Comparison of ENCODE assay signal across 12 mouse cellular contexts in genomic region chr6:55342328-55342727, GRCm38 (mm10). TPM values are rescaled to one million over a fixed set of nuclear protein-coding genes. Genes with fewer than 3 reads are reported as not detected.
A peak's percentile ranks its signal among the peaks of the same experiment; 100 is the strongest.
DNase-seq lines count a peak whose midpoint lies in the region; ATAC-seq and TF ChIP-seq lines count a peak whose summit lies in the region.
"Had no signal": no experiment of that assay in that cellular context is flagged by ENCODE, and none has a peak within 500 bp of the region (broad histone marks: within the 10 kb centered on the region; RNA-seq: fewer than 3 reads in every experiment).

No protein-coding gene starts in this region.

- no peak for TF ChIP-seq CTCF in lung, postnatal 0 days (IDR thresholded peaks at IDR 0.05)

- DNase-seq in hindbrain, embryonic 11.5 days (ENCODE audit: low spot score), result no peak
- no peak for DNase-seq in embryonic facial prominence, embryonic 10.5 days (ENCODE audit: low spot score)
- peak; percentile 38 for DNase-seq in heart, postnatal 4 days
- DNase-seq in lung, postnatal 0 days (ENCODE audit: low spot score), result peak; percentile 84
- DNase-seq in thymus, adult 18-20 months, result no peak
- no peak for DNase-seq in B cell, adult 2 months
- DNase-seq in cerebellum, postnatal 4 days (ENCODE audit: low spot score in 2 of 2), result no peak
- DNase-seq: cerebellum, adult 2 months had no signal

- no peak overlapping the region for H3K27ac ChIP-seq in hindbrain, embryonic 13.5 days
- H3K27ac ChIP-seq in hindbrain, embryonic 11.5 days (ENCODE audit: low read depth, low read length), result no peak overlapping the region
- H3K27ac ChIP-seq in embryonic facial prominence, embryonic 10.5 days (replicated peaks), result peak overlapping the region; percentile 19; the same call in 1 of the 2 replicates
- H3K27ac ChIP-seq in lung, postnatal 0 days (ENCODE audit: low read length), result peak overlapping the region; percentile 82

- WGBS in hindbrain, embryonic 13.5 days, result 79% methylated on average over 9 of the region's 9 CpGs
- 85% methylated on average over 9 of the region's 9 CpGs for WGBS in hindbrain, embryonic 11.5 days
- WGBS in embryonic facial prominence, embryonic 10.5 days, result 84% methylated on average over 9 of the region's 9 CpGs
- 36% methylated on average over 9 of the region's 9 CpGs for WGBS in lung, postnatal 0 days

- H3K36me3 ChIP-seq in hindbrain, embryonic 13.5 days, result no peaks in the 10 kb centered on the region
- no peaks in the 10 kb centered on the region for H3K36me3 ChIP-seq in hindbrain, embryonic 11.5 days (ENCODE audit: control insufficient read depth, insufficient read depth, low read length)
- H3K36me3 ChIP-seq in embryonic facial prominence, embryonic 10.5 days (replicated peaks), result no peaks in the 10 kb centered on the region
- H3K36me3 ChIP-seq in lung, postnatal 0 days (ENCODE audit: insufficient read depth, low read length), result peaks cover 9% of the 10 kb centered on the region; the same call in 1 of the 2 replicates

- peaks cover 19% of the 10 kb centered on the region for H3K4me1 ChIP-seq in hindbrain, embryonic 13.5 days (replicated peaks)
- no peaks in the 10 kb centered on the region for H3K4me1 ChIP-seq in hindbrain, embryonic 11.5 days (replicated peaks; ENCODE audit: control insufficient read depth, insufficient read depth, low read length)
- peaks cover 42% of the 10 kb centered on the region for H3K4me1 ChIP-seq in embryonic facial prominence, embryonic 10.5 days
- peaks cover 21% of the 10 kb centered on the region for H3K4me1 ChIP-seq in lung, postnatal 0 days (ENCODE audit: insufficient read depth, low read depth, low read length)

- TF ChIP-seq EP300 in lung, postnatal 0 days (IDR thresholded peaks at IDR 0.05), result no peak; the same call in none of the 2 replicates

- H3K9me3 ChIP-seq in hindbrain, embryonic 13.5 days, result no peaks in the 10 kb centered on the region
- no peaks in the 10 kb centered on the region for H3K9me3 ChIP-seq in hindbrain, embryonic 11.5 days (ENCODE audit: control insufficient read depth, low read length)
- H3K9me3 ChIP-seq in embryonic facial prominence, embryonic 10.5 days, result no peaks in the 10 kb centered on the region
- H3K9me3 ChIP-seq in lung, postnatal 0 days (ENCODE audit: low read length), result no peaks in the 10 kb centered on the region

- no peaks in the 10 kb centered on the region for H3K27me3 ChIP-seq in hindbrain, embryonic 13.5 days
- no peaks in the 10 kb centered on the region for H3K27me3 ChIP-seq in hindbrain, embryonic 11.5 days (ENCODE audit: control insufficient read depth, insufficient read depth, low read length)
- H3K27me3 ChIP-seq in embryonic facial prominence, embryonic 10.5 days (replicated peaks; ENCODE audit: low read depth, poor library complexity, severe bottlenecking), result 0 out of 2 replicates have a peak, but pooled peaks cover 3% of the 10 kb centered on the region
- no peaks in the 10 kb centered on the region for H3K27me3 ChIP-seq in lung, postnatal 0 days (replicated peaks; ENCODE audit: insufficient read depth, low read length)

- no peak overlapping the region for H3K9ac ChIP-seq in hindbrain, embryonic 13.5 days
- no peak overlapping the region for H3K9ac ChIP-seq in hindbrain, embryonic 11.5 days (ENCODE audit: low read depth, low read length)
- peak overlapping the region; percentile 8; the same call in 1 of the 2 replicates for H3K9ac ChIP-seq in lung, postnatal 0 days (replicated peaks; ENCODE audit: low read depth)

- peak; percentile 41; the same call in 1 of the 2 replicates for ATAC-seq in hindbrain, embryonic 13.5 days (ENCODE audit: low FRiP score)
- ATAC-seq in hindbrain, embryonic 11.5 days (ENCODE audit: low FRiP score), result no peak
- ATAC-seq in lung, postnatal 0 days, result peak; percentile 77
- ATAC-seq: activated CD4-positive, CD25-positive, alpha-beta regulatory T cell, adult 4 months; inflammation-experienced regulatory T-cells, adult 6 months had no signal

- H3K4me2 ChIP-seq in hindbrain, embryonic 13.5 days, result no peak overlapping the region
- H3K4me2 ChIP-seq in hindbrain, embryonic 11.5 days (replicated peaks; ENCODE audit: low read depth, low read length), result no peak overlapping the region
- H3K4me2 ChIP-seq in lung, postnatal 0 days (replicated peaks; ENCODE audit: low read depth, low read length), result peak overlapping the region; percentile 17; the same call in 1 of the 2 replicates

- no peak overlapping the region for H3K4me3 ChIP-seq in hindbrain, embryonic 13.5 days
- H3K4me3 ChIP-seq in hindbrain, embryonic 11.5 days (ENCODE audit: low read depth, low read length), result no peak overlapping the region
- no peak overlapping the region for H3K4me3 ChIP-seq in embryonic facial prominence, embryonic 10.5 days
- no peak overlapping the region for H3K4me3 ChIP-seq in lung, postnatal 0 days (ENCODE audit: low read depth, low read length)

RNA-seq across cellular contexts. Expression of gene Aqp1, which starts 6.1 kb away (rescaled TPM):
- 14.5 and 20.5 TPM in 2 replicates for polyA plus RNA-seq in hindbrain, embryonic 13.5 days (2015; fragmentation: Nextera tagmentation; extraction: Ambion mirVana)
- 0.46 and 0.56 TPM in 2 replicates for polyA plus RNA-seq in hindbrain, embryonic 11.5 days (2014; fragmentation: Nextera tagmentation; extraction: Ambion mirVana)
- 0.29 and 0.76 TPM in 2 replicates for polyA plus RNA-seq in embryonic facial prominence, embryonic 10.5 days (2016; fragmentation: Nextera tagmentation; extraction: Ambion mirVana)
- 10 to 100 TPM; 87.4 to 98.8 TPM for total RNA-seq in heart, postnatal 4 days (2021)
- polyA plus RNA-seq in lung, postnatal 0 days (2015; fragmentation: Nextera tagmentation; extraction: Ambion mirVana), result 514 and 711 TPM in 2 replicates
- polyA plus RNA-seq: inflammation-experienced regulatory T-cells, adult 6 months had no signal

RNA-seq across cellular contexts. Expression of gene Ghrhr, which starts 33.8 kb away (rescaled TPM):
- not detected in 2 replicates for polyA plus RNA-seq in hindbrain, embryonic 13.5 days (2015; fragmentation: Nextera tagmentation; extraction: Ambion mirVana)
- not detected in 2 replicates for polyA plus RNA-seq in hindbrain, embryonic 11.5 days (2014; fragmentation: Nextera tagmentation; extraction: Ambion mirVana)
- polyA plus RNA-seq in embryonic facial prominence, embryonic 10.5 days (2016; fragmentation: Nextera tagmentation; extraction: Ambion mirVana), result not detected in 2 replicates
- total RNA-seq in heart, postnatal 4 days (2021), result not detected
- 0.12 TPM in 1 of 2 replicates, not detected in the other for polyA plus RNA-seq in lung, postnatal 0 days (2015; fragmentation: Nextera tagmentation; extraction: Ambion mirVana)
- polyA plus RNA-seq: activated CD4-positive, CD25-positive, alpha-beta regulatory T cell, adult 4 months; cerebellum, adult 2 months; inflammation-experienced regulatory T-cells, adult 6 months; limb, embryonic 11.5 days had no signal

Comparison
In these comparisons a context has a peak if more than half of its experiments do, and no peak if none do; other contexts are left out.
1. H3K27ac ChIP-seq: peak in embryonic facial prominence, embryonic 10.5 days (single experiment) and lung, postnatal 0 days (single experiment); none in hindbrain, embryonic 13.5 days (single experiment) and hindbrain, embryonic 11.5 days (single experiment).
2. DNase-seq: peak in heart, postnatal 4 days (single experiment) and lung, postnatal 0 days (single experiment); none in hindbrain, embryonic 11.5 days (single experiment), embryonic facial prominence, embryonic 10.5 days (single experiment), thymus, adult 18-20 months (0 of 2), B cell, adult 2 months (0 of 2) and cerebellum, postnatal 4 days (0 of 2).
3. RNA of gene Aqp1, which starts 6.1 kb away (polyA plus RNA-seq): 514 to 711 TPM in lung, postnatal 0 days; 14.5 to 20.5 TPM in hindbrain, embryonic 13.5 days, 0.29 to 0.76 TPM in embryonic facial prominence, embryonic 10.5 days and 0.46 to 0.56 TPM in hindbrain, embryonic 11.5 days; every median in the first group is over 10 times any median in the second.